Mouse (Mus musculus): ENCODE results near the gene Fam155a. TPM values are rescaled to one million over a fixed set of nuclear protein-coding genes. Genes with fewer than 3 reads are reported as not detected.

The Fam155a gene
- total RNA-seq, 2 experiments from 2014 or later = not detected

- no peak for ATAC-seq (replicated peaks; ENCODE audit: low FRiP score, poor library complexity, severe bottlenecking)
Measured at GRCm38 (mm10) chr8:9335285-9335932, 435.6 kb downstream of the Fam155a start.

GRCm38 (mm10) chr8:9332766-9333165 is 438.2 kb downstream of the Fam155a start:
- no peak for ATAC-seq (replicated peaks; ENCODE audit: low FRiP score, poor library complexity, severe bottlenecking)

GRCm38 (mm10) chr8:9309456-9309855 is 461.5 kb downstream of the Fam155a start:
- no peak for ATAC-seq (replicated peaks; ENCODE audit: low FRiP score, poor library complexity, severe bottlenecking)

- ATAC-seq (replicated peaks; ENCODE audit: low FRiP score, poor library complexity, severe bottlenecking) = no peak
Measured at GRCm38 (mm10) chr8:9303526-9304135, 467.3 kb downstream of the Fam155a start.

GRCm38 (mm10) chr8:9295046-9295445 is 475.9 kb downstream of the Fam155a start:
- no peak for ATAC-seq (replicated peaks; ENCODE audit: low FRiP score, poor library complexity, severe bottlenecking)

- no peak for ATAC-seq (replicated peaks; ENCODE audit: low FRiP score, poor library complexity, severe bottlenecking)
Measured at GRCm38 (mm10) chr8:9292532-9292931, 478.4 kb downstream of the Fam155a start.

GRCm38 (mm10) chr8:9288015-9288729 is 482.8 kb downstream of the Fam155a start:
- ATAC-seq (replicated peaks; ENCODE audit: low FRiP score, poor library complexity, severe bottlenecking) = no peak

GRCm38 (mm10) chr8:9274117-9274516 is 496.8 kb downstream of the Fam155a start:
- no peak for ATAC-seq (replicated peaks; ENCODE audit: low FRiP score, poor library complexity, severe bottlenecking)

GRCm38 (mm10) chr8:9264378-9264777 is 506.6 kb downstream of the Fam155a start:
- no peak for ATAC-seq (replicated peaks; ENCODE audit: low FRiP score, poor library complexity, severe bottlenecking)

- no peak for ATAC-seq (replicated peaks; ENCODE audit: low FRiP score, poor library complexity, severe bottlenecking)
Measured at GRCm38 (mm10) chr8:9261527-9261926, 509.4 kb downstream of the Fam155a start.

GRCm38 (mm10) chr8:9255316-9255715 is 515.6 kb downstream of the Fam155a start:
- no peak for ATAC-seq (replicated peaks; ENCODE audit: low FRiP score, poor library complexity, severe bottlenecking)

- ATAC-seq (replicated peaks; ENCODE audit: low FRiP score, poor library complexity, severe bottlenecking) = no peak
Measured at GRCm38 (mm10) chr8:9252991-9253390, 518.0 kb downstream of the Fam155a start.

GRCm38 (mm10) chr8:9248109-9248821 is 522.7 kb downstream of the Fam155a start:
- no peak for ATAC-seq (replicated peaks; ENCODE audit: low FRiP score, poor library complexity, severe bottlenecking)

- no peak for ATAC-seq (replicated peaks; ENCODE audit: low FRiP score, poor library complexity, severe bottlenecking)
Measured at GRCm38 (mm10) chr8:9245994-9246393, 525.0 kb downstream of the Fam155a start.

GRCm38 (mm10) chr8:9240996-9241395 is 530.0 kb downstream of the Fam155a start:
- ATAC-seq (replicated peaks; ENCODE audit: low FRiP score, poor library complexity, severe bottlenecking) = no peak

GRCm38 (mm10) chr8:9239741-9240140 is 531.2 kb downstream of the Fam155a start:
- no peak for ATAC-seq (replicated peaks; ENCODE audit: low FRiP score, poor library complexity, severe bottlenecking)

GRCm38 (mm10) chr8:9238974-9239373 is 532.0 kb downstream of the Fam155a start:
- no peak for ATAC-seq (replicated peaks; ENCODE audit: low FRiP score, poor library complexity, severe bottlenecking)

GRCm38 (mm10) chr8:9233326-9233919 is 537.5 kb downstream of the Fam155a start:
- no peak for ATAC-seq (replicated peaks; ENCODE audit: low FRiP score, poor library complexity, severe bottlenecking)

GRCm38 (mm10) chr8:9227779-9228464 is 543.0 kb downstream of the Fam155a start:
- no peak for ATAC-seq (replicated peaks; ENCODE audit: low FRiP score, poor library complexity, severe bottlenecking)

Measured in erythroid progenitor cell, adult 5-6 weeks (primary cell).